Mouse (Mus musculus) neutrophil, adult 5-6 weeks (primary cell): Measurements from ENCODE around the gene Spib. TPM values are rescaled to one million over a fixed set of nuclear protein-coding genes. Genes with fewer than 3 reads are reported as not detected.

ENCODE experiments used
- ATAC-seq: fragments of 151-379, 151-347 bp; 2 replicates; pipeline ENCODE4 v1.8.0; 2017; ENCODE audit warnings: mild to moderate bottlenecking, moderate TSS enrichment; ENCODE audit not compliant: insufficient number of reproducible peaks, poor library complexity, low FRiP score, severe bottlenecking; ENCODE audit errors: extremely low read depth
- total RNA-seq: library from RNA; stranded (forward); fragments of 200-1000 nt; gene quantifications from 2 replicates; pipeline ENCODE4 v1.2.3, GENCODE M21; 2017

The Spib gene
- total RNA-seq, 1 experiment from 2014 or later: 207 TPM

- no peak for ATAC-seq
Observed at GRCm38 (mm10) chr7:44530507-44530906, 1.4 kb downstream of the Spib start.

GRCm38 (mm10) chr7:44529518-44529917 lies 2.4 kb downstream of the Spib start:
- ATAC-seq: no peak

- ATAC-seq: peak; percentile 61
Observed at GRCm38 (mm10) chr7:44527483-44528398, 4.1 kb downstream of the Spib start.

GRCm38 (mm10) chr7:44526414-44527154 lies 5.3 kb downstream of the Spib start:
- ATAC-seq: no peak

- ATAC-seq: no peak
Observed at GRCm38 (mm10) chr7:44525126-44525832, 6.6 kb downstream of the Spib start.

GRCm38 (mm10) chr7:44524502-44524901 lies 7.4 kb downstream of the Spib start, which contains the start of gene Mybpc2:
TSS of gene Mybpc2 (minus strand) at chr7:44524656.
- ATAC-seq: no peak

- ATAC-seq: no peak
Observed at GRCm38 (mm10) chr7:44523056-44523455, 8.8 kb downstream of the Spib start.

- peak; percentile 67 for ATAC-seq
Observed at GRCm38 (mm10) chr7:44521710-44522109, 10.2 kb downstream of the Spib start.

GRCm38 (mm10) chr7:44520990-44521389 lies 10.9 kb downstream of the Spib start:
- no peak for ATAC-seq

GRCm38 (mm10) chr7:44519240-44519913 lies 12.5 kb downstream of the Spib start:
- ATAC-seq: no peak

- ATAC-seq: no peak
Observed at GRCm38 (mm10) chr7:44507491-44507890, 24.4 kb downstream of the Spib start.

- peak; percentile 66; the same call in 1 of the 2 replicates for ATAC-seq
Observed at GRCm38 (mm10) chr7:44501563-44502115, 30.2 kb downstream of the Spib start.

GRCm38 (mm10) chr7:44500046-44500445 lies 31.8 kb downstream of the Spib start:
- ATAC-seq: no peak

- ATAC-seq: no peak
Observed at GRCm38 (mm10) chr7:44498922-44499321, 32.9 kb downstream of the Spib start.

GRCm38 (mm10) chr7:44497361-44498055 lies 34.4 kb downstream of the Spib start:
- ATAC-seq: no peak

GRCm38 (mm10) chr7:44496771-44497109 lies 35.1 kb downstream of the Spib start:
- ATAC-seq: no peak

- peak; percentile 92 for ATAC-seq
Observed at GRCm38 (mm10) chr7:44495992-44496770, 35.7 kb downstream of the Spib start, which contains the start of the genes Emc10 and Fam71e1. TSS of gene Emc10 (minus strand) at chr7:44496529. TSS of gene Fam71e1 (plus strand) at chr7:44496581.
